34 mouse cellular contexts compared by ENCODE assay signal in the genomic region with DNA sequence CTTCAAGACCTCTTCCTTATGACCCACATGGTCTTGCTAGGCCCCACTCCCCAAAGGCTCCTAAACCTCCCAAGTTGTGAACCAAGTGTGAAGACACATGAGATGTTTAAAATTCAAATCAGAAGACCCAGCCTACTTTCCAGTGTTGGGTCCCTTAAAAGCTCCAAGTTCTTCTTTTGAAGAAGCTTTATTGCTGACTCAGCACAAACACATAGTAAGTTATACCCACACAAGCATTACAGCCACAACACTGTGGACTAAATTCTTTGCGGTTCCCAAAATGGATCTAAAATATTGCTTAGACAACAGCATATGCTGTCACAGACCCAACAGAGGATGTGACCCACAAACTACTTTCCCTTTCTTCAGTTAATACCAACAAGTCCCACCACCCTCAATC.
"Had no signal": no experiment of that assay in that cellular context is flagged by ENCODE, and none has a peak within 500 bp of the region (broad histone marks: within the 10 kb centered on the region; RNA-seq: fewer than 3 reads in every experiment).

No protein-coding gene starts in this region.

- H3K27ac ChIP-seq: heart, embryonic 10.5 days; heart, embryonic 13.5 days; heart, embryonic 15.5 days; hindbrain, embryonic 10.5 days; hindbrain, embryonic 12.5 days; hindbrain, embryonic 13.5 days; hindbrain, embryonic 14.5 days; hindbrain, embryonic 15.5 days; hindbrain, postnatal 0 days; intestine, embryonic 15.5 days; kidney, embryonic 15.5 days; kidney, postnatal 0 days; layer of hippocampus, adult 2 months; left cerebral cortex, adult 2 months had no signal

- DNase-seq: heart, postnatal 14 days; heart, postnatal 36 days; heart, postnatal 4 days; kidney, adult 11 months; kidney, adult 18-20 months; kidney, adult 2 months; kidney, adult 8-10 months; kidney, adult 9 months; kidney, postnatal 10 days; kidney, postnatal 14 days; kidney, postnatal 25 days; kidney, postnatal 36 days; kidney, postnatal 4 days; layer of hippocampus, adult 9-11 months; layer of hippocampus, postnatal 36 days had no signal

- H3K36me3 ChIP-seq: heart, embryonic 10.5 days; heart, embryonic 12.5 days; heart, embryonic 13.5 days; heart, embryonic 15.5 days; hindbrain, embryonic 10.5 days; hindbrain, embryonic 12.5 days; hindbrain, embryonic 13.5 days; hindbrain, embryonic 15.5 days; intestine, embryonic 15.5 days; kidney, embryonic 15.5 days had no signal

- H3K4me1 ChIP-seq: heart, embryonic 10.5 days; heart, embryonic 12.5 days; heart, embryonic 13.5 days; heart, embryonic 15.5 days; hindbrain, embryonic 10.5 days; hindbrain, embryonic 12.5 days; hindbrain, embryonic 13.5 days; hindbrain, embryonic 15.5 days; intestine, embryonic 15.5 days; kidney, embryonic 15.5 days had no signal

- ATAC-seq: hindbrain, embryonic 16.5 days; hindbrain, postnatal 0 days; inflammation-experienced regulatory T-cells, adult 6 months; intestine, embryonic 15.5 days; intestine, postnatal 0 days had no signal

- H3K27me3 ChIP-seq: heart, embryonic 12.5 days; heart, embryonic 13.5 days; heart, embryonic 15.5 days; hindbrain, embryonic 12.5 days; hindbrain, embryonic 13.5 days; hindbrain, embryonic 15.5 days; intestine, embryonic 15.5 days; kidney, embryonic 15.5 days had no signal

- H3K9me3 ChIP-seq: heart, embryonic 10.5 days; heart, embryonic 13.5 days; heart, embryonic 15.5 days; hindbrain, embryonic 12.5 days; hindbrain, embryonic 15.5 days; intestine, embryonic 15.5 days; kidney, embryonic 15.5 days had no signal

- H3K9ac ChIP-seq: heart, embryonic 12.5 days; heart, embryonic 13.5 days; heart, embryonic 15.5 days; hindbrain, embryonic 12.5 days; hindbrain, embryonic 13.5 days; hindbrain, embryonic 14.5 days; hindbrain, embryonic 15.5 days; intestine, embryonic 15.5 days; kidney, embryonic 15.5 days had no signal

- H3K4me2 ChIP-seq: heart, embryonic 11.5 days; heart, embryonic 12.5 days; heart, embryonic 13.5 days; heart, embryonic 15.5 days; hindbrain, embryonic 12.5 days; hindbrain, embryonic 13.5 days; hindbrain, embryonic 14.5 days; hindbrain, embryonic 15.5 days; intestine, embryonic 15.5 days; kidney, embryonic 15.5 days had no signal

- H3K4me3 ChIP-seq: heart, embryonic 10.5 days; heart, embryonic 12.5 days; heart, embryonic 13.5 days; heart, embryonic 15.5 days; hindbrain, embryonic 10.5 days; hindbrain, embryonic 12.5 days; hindbrain, embryonic 13.5 days; hindbrain, embryonic 15.5 days; intestine, embryonic 15.5 days; kidney, embryonic 15.5 days; layer of hippocampus, adult 2 months; left cerebral cortex, adult 2 months had no signal
